Mouse (Mus musculus): Measurements from ENCODE around the gene Cd63. TPM values are rescaled to one million over a fixed set of nuclear protein-coding genes. Genes with fewer than 3 reads are reported as not detected.

Gene Cd63
- polyA plus RNA-seq, 1 experiment from 2014 or later: 674 TPM

DNA sequence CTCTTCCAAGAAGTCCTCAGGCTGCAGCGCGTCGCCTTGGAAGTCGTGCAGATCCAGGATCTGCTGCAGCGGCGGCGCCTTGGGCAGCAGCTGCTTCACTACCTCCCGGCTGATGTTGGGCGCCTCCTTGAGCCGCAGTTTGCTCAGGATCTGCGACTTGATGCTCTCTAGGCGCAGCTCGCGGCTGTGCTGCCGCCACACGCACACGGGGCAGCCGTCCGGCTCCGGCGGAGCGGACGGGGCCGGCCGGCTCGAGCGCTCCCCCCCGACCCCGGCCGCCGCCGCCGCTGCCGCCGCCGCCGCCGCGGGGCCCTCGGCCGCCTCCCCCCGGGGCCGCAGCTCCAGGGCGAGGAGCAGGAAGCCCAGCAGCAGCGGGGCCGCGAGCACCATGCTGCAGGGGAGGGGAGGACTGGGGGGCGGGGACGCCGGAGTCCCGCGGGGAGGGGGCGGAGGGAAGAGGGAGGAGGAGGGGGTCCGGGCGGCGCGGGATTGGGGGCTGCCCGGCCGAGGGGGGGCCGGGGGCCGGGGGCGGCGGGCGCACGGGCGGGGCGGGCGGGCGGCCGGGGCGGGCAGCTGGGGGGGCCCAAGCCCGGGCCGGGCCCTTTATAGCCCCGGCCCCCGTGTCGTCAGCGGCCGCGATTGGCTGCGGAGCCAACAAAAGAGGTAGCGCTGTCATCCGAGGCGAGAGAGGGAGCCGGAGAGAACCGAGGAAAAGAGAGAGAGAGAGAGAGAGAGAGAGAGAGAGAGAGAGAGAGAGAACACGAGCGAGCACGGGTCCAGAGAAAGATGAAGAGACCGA lies 9.3 kb upstream of the Cd63 start, which contains the start of gene Gdf11:
TSS of gene Gdf11 (minus strand) at position 423 of the 799 bp plus-strand sequence.
- peak; percentile 83 for ATAC-seq (ENCODE audit: insufficient number of reproducible peaks, insufficient read depth, low FRiP score, low TSS enrichment, low read depth)
- peak within 1 kb of the TSS; percentile 93 for H3K27ac ChIP-seq
- WGBS: under 1% methylated on average over 45 of the region's 89 CpGs
- peaks cover 45% of the 10 kb centered on the region for H3K4me1 ChIP-seq
- H3K9ac ChIP-seq: peak within 1 kb of the TSS; percentile 86
- peaks cover 10% of the 10 kb centered on the region for H3K27me3 ChIP-seq
- H3K4me3 ChIP-seq: peak within 1 kb of the TSS; percentile 80
- H3K36me3 ChIP-seq: peaks cover 12% of the 10 kb centered on the region
- H3K4me2 ChIP-seq: peak within 1 kb of the TSS; percentile 77
- no peaks in the 10 kb centered on the region for H3K9me3 ChIP-seq

DNA sequence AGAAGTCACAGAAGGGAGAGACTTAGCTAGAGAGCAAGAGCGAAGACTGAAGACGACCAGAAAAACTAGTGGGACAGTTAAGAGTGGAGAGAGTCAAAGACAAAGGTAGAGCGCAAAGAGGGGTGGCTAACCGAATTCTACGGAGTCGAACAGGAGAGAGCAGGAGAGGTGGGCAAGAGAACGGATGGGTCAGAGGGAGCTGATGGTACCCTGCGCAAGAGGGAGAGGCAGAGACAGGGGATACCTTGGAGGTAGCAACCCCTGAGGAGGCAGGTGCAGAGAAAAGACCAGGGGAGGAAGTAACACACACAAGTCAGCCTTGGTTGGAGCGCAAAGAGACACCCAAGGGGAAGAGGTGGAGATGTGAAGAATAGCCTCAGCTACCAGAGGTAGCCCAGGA lies 8.5 kb upstream of the Cd63 start:
- no peaks in the 10 kb centered on the region for H3K9me3 ChIP-seq
- peak overlapping the region; percentile 93 for H3K27ac ChIP-seq
- peaks cover 5% of the 10 kb centered on the region; the same call in 1 of the 2 replicates for H3K36me3 ChIP-seq
- peak overlapping the region; percentile 86 for H3K9ac ChIP-seq
- H3K4me1 ChIP-seq: peaks cover 49% of the 10 kb centered on the region
- ATAC-seq (ENCODE audit: insufficient number of reproducible peaks, insufficient read depth, low FRiP score, low TSS enrichment, low read depth): no peak
- H3K27me3 ChIP-seq: peaks cover 17% of the 10 kb centered on the region
- peak overlapping the region; percentile 80 for H3K4me3 ChIP-seq
- WGBS: 3% methylated on average over 9 of the region's 9 CpGs
- H3K4me2 ChIP-seq: peak overlapping the region; percentile 77

- Histone ChIP-seq H3K9ac (0 out of 2 replicates have a peak overlapping the region, but pooled peaks have one; percentile 52), H3K9me3 (no peaks in the 10 kb centered on the region), H3K4me2 (peak overlapping the region; percentile 50), H3K4me3 (peak overlapping the region; percentile 20), H3K27ac (peak overlapping the region; percentile 12; the same call in 1 of the 2 replicates), H3K4me1 (peaks cover 32% of the 10 kb centered on the region), H3K36me3 (no peaks in the 10 kb centered on the region), H3K27me3 (peaks cover 20% of the 10 kb centered on the region)
- ATAC-seq (ENCODE audit: insufficient number of reproducible peaks, insufficient read depth, low FRiP score, low TSS enrichment, low read depth): no peak
- under 1% methylated on average over 9 of the region's 9 CpGs for WGBS
These were observed 5.4 kb upstream of the Cd63 start for GRCm38 (mm10) chr10:128895437-128895836.

GRCm38 (mm10) chr10:128895952-128896693 lies 4.7 kb upstream of the Cd63 start:
- Histone ChIP-seq H3K9me3 (no peaks in the 10 kb centered on the region), H3K4me1 (peaks cover 29% of the 10 kb centered on the region), H3K36me3 (no peaks in the 10 kb centered on the region), H3K9ac (peak overlapping the region; percentile 52), H3K27ac (peak overlapping the region; percentile 12; the same call in 1 of the 2 replicates), H3K4me3 (peak overlapping the region; percentile 20), H3K27me3 (peaks cover 20% of the 10 kb centered on the region), H3K4me2 (peak overlapping the region; percentile 50)
- WGBS: 3% methylated on average over 17 of the region's 17 CpGs
- no peak; the same call in 1 of the 2 replicates for ATAC-seq (ENCODE audit: insufficient number of reproducible peaks, insufficient read depth, low FRiP score, low TSS enrichment, low read depth)

GRCm38 (mm10) chr10:128896807-128897206 lies 4.0 kb upstream of the Cd63 start:
- peak overlapping the region; percentile 12; the same call in 1 of the 2 replicates for H3K27ac ChIP-seq
- H3K27me3 ChIP-seq: peaks cover 20% of the 10 kb centered on the region
- H3K9me3 ChIP-seq: no peaks in the 10 kb centered on the region
- 0 out of 2 replicates have a peak overlapping the region, but pooled peaks have one; percentile 52 for H3K9ac ChIP-seq
- peak overlapping the region; percentile 50 for H3K4me2 ChIP-seq
- peaks cover 29% of the 10 kb centered on the region for H3K4me1 ChIP-seq
- WGBS: 19% methylated on average over 1 of the region's 1 CpGs
- no peak overlapping the region for H3K4me3 ChIP-seq
- no peaks in the 10 kb centered on the region for H3K36me3 ChIP-seq
- 0 out of 2 replicates have a peak, but pooled peaks have one; percentile 7 for ATAC-seq (ENCODE audit: insufficient number of reproducible peaks, insufficient read depth, low FRiP score, low TSS enrichment, low read depth)

- no peaks in the 10 kb centered on the region for H3K9me3 ChIP-seq
- H3K4me2 ChIP-seq: no peak overlapping the region
- no peaks in the 10 kb centered on the region for H3K36me3 ChIP-seq
- H3K4me3 ChIP-seq: no peak overlapping the region
- no peak overlapping the region for H3K9ac ChIP-seq
- no peak for ATAC-seq (ENCODE audit: insufficient number of reproducible peaks, insufficient read depth, low FRiP score, low TSS enrichment, low read depth)
- WGBS: 13% methylated on average over 1 of the region's 1 CpGs
- peaks cover 26% of the 10 kb centered on the region for H3K4me1 ChIP-seq
- peaks cover 20% of the 10 kb centered on the region for H3K27me3 ChIP-seq
- no peak overlapping the region for H3K27ac ChIP-seq
These were observed 3.3 kb upstream of the Cd63 start for GRCm38 (mm10) chr10:128897501-128897900.

- Histone ChIP-seq H3K36me3 (no peaks in the 10 kb centered on the region), H3K27ac (no peak overlapping the region), H3K27me3 (peaks cover 20% of the 10 kb centered on the region), H3K9me3 (no peaks in the 10 kb centered on the region), H3K4me1 (peaks cover 21% of the 10 kb centered on the region), H3K9ac (no peak overlapping the region), H3K4me2 (no peak overlapping the region), H3K4me3 (no peak overlapping the region)
- WGBS: 81% methylated on average over 6 of the region's 6 CpGs
- no peak for ATAC-seq (ENCODE audit: insufficient number of reproducible peaks, insufficient read depth, low FRiP score, low TSS enrichment, low read depth)
These were observed 864 bp upstream of the Cd63 start for GRCm38 (mm10) chr10:128899759-128900490.

DNA sequence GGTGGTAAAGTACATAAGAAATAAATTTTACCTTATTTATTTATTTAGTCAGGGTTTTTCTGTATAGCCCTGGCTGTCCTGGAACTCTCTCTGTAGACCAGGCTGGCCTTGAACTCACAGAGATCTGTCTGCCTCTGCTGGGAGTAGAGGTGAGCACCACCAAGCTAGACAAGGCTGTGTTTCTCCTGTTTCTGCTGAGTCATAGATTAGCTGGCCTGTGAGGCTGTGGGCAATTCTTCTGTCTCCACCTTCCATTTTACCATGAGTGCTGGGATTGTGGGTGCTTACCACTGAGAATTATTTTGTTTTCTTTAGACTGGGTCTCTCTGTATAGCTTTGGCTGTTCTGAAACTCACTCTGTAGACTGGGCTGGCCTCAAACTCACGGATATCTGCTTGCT lies 620 bp downstream of the Cd63 start:
- H3K36me3 ChIP-seq: no peaks in the 10 kb centered on the region
- H3K4me2 ChIP-seq: no peak overlapping the region
- H3K27ac ChIP-seq: no peak overlapping the region
- H3K27me3 ChIP-seq: peaks cover 11% of the 10 kb centered on the region
- H3K4me3 ChIP-seq: no peak overlapping the region
- peaks cover 12% of the 10 kb centered on the region for H3K4me1 ChIP-seq
- no peak for ATAC-seq (ENCODE audit: insufficient number of reproducible peaks, insufficient read depth, low FRiP score, low TSS enrichment, low read depth)
- H3K9ac ChIP-seq: no peak overlapping the region
- H3K9me3 ChIP-seq: no peaks in the 10 kb centered on the region
- 80% methylated on average over 1 of the region's 1 CpGs for WGBS

GRCm38 (mm10) chr10:128902409-128902988 lies 1.7 kb downstream of the Cd63 start:
- no peak overlapping the region for H3K9ac ChIP-seq
- no peak overlapping the region for H3K4me2 ChIP-seq
- H3K4me3 ChIP-seq: no peak overlapping the region
- ATAC-seq (ENCODE audit: insufficient number of reproducible peaks, insufficient read depth, low FRiP score, low TSS enrichment, low read depth): no peak
- no peak overlapping the region for H3K27ac ChIP-seq
- no peaks in the 10 kb centered on the region for H3K9me3 ChIP-seq
- H3K27me3 ChIP-seq: no peaks in the 10 kb centered on the region
- H3K36me3 ChIP-seq: no peaks in the 10 kb centered on the region
- WGBS: 76% methylated on average over 3 of the region's 3 CpGs
- 0 out of 2 replicates have a peak, but pooled peaks cover 4% of the 10 kb centered on the region for H3K4me1 ChIP-seq

DNA sequence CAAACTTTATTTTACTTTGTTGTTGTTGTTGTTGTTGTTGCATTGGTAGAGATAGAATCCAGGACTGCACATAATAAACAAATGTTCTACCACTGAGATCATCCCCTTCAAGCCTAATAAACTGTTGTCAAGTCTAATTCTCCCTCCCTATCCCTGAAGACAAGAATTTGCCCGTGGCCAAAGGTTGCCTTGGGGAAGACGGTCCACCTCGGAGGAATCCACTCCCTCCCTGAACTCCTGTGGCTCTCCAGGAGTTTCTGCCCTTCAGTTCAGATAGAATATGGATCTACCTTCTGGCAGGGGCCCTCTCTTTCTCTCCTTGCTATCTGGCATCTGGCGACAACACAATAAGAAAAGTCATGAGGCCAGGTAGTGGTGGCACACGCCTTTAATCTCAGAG lies 4.0 kb downstream of the Cd63 start:
- peaks cover 5% of the 10 kb centered on the region for H3K4me1 ChIP-seq
- no peak overlapping the region for H3K27ac ChIP-seq
- no peaks in the 10 kb centered on the region for H3K9me3 ChIP-seq
- no peak overlapping the region for H3K9ac ChIP-seq
- H3K4me2 ChIP-seq: no peak overlapping the region
- H3K36me3 ChIP-seq: no peaks in the 10 kb centered on the region
- no peaks in the 10 kb centered on the region for H3K27me3 ChIP-seq
- ATAC-seq (ENCODE audit: insufficient number of reproducible peaks, insufficient read depth, low FRiP score, low TSS enrichment, low read depth): no peak
- no peak overlapping the region for H3K4me3 ChIP-seq
- WGBS: 61% methylated on average over 5 of the region's 5 CpGs
